ENCODE assay signal across 8 mouse cellular contexts in the genomic region with DNA sequence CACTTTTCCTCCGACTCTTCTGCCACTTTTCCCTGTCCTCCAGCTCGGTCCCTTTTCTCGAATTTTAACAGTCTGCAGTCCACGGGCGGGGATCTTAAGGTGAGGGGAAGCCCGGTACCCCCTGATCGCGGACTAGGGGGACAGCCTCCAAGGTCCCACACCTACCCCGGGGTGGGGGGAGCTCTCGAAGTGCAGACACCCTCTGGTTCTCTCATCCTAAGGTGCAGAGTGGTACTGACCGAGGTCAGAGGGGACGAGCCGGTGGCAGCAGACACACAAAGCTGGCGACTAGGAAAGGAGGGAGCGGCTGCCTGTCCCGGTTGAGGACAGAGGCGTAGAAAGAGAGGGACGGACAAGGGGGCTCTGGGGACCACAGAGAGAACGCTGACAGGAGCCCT. TPM values are rescaled to one million over a fixed set of nuclear protein-coding genes. Genes with fewer than 3 reads are reported as not detected.
DNase-seq lines count a peak whose midpoint lies in the region; ATAC-seq lines count a peak whose summit lies in the region.

No protein-coding gene starts in this region.

- H3K4me2 ChIP-seq in neural tube, embryonic 11.5 days (ENCODE audit: low read depth), result peak overlapping the region; percentile 87

- no peaks in the 10 kb centered on the region for H3K27me3 ChIP-seq in neural tube, embryonic 11.5 days (ENCODE audit: control insufficient read depth, insufficient read depth, low read length)
- no peaks in the 10 kb centered on the region for H3K27me3 ChIP-seq in hindbrain, embryonic 10.5 days (ENCODE audit: insufficient read depth, poor library complexity, severe bottlenecking)
- no peaks in the 10 kb centered on the region for H3K27me3 ChIP-seq in megakaryocyte, embryonic 14.5 days (replicated peaks)

- H3K4me3 ChIP-seq in neural tube, embryonic 11.5 days (ENCODE audit: low read depth, low read length), result peak overlapping the region; percentile 88
- peak overlapping the region; percentile 92 for H3K4me3 ChIP-seq in hindbrain, embryonic 10.5 days
- H3K4me3 ChIP-seq in megakaryocyte, embryonic 14.5 days (replicated peaks), result peak overlapping the region; percentile 99

- 0% methylated on average over 19 of the region's 19 CpGs for WGBS in neural tube, embryonic 11.5 days
- WGBS in hindbrain, embryonic 10.5 days, result under 1% methylated on average over 19 of the region's 19 CpGs

- H3K27ac ChIP-seq in neural tube, embryonic 11.5 days (ENCODE audit: low read depth, low read length), result peak overlapping the region; percentile 91
- peak overlapping the region; percentile 98 for H3K27ac ChIP-seq in hindbrain, embryonic 10.5 days

- peak overlapping the region; percentile 97 for H3K9ac ChIP-seq in neural tube, embryonic 11.5 days (ENCODE audit: low read length)

- peaks cover 3% of the 10 kb centered on the region; the same call in 1 of the 2 replicates for H3K4me1 ChIP-seq in neural tube, embryonic 11.5 days (ENCODE audit: control insufficient read depth, insufficient read depth, low read length)
- H3K4me1 ChIP-seq in hindbrain, embryonic 10.5 days (replicated peaks), result peaks cover 25% of the 10 kb centered on the region
- H3K4me1 ChIP-seq in megakaryocyte, embryonic 14.5 days, result peaks cover 45% of the 10 kb centered on the region

- no peaks in the 10 kb centered on the region for H3K9me3 ChIP-seq in neural tube, embryonic 11.5 days (ENCODE audit: control insufficient read depth, low read length)
- no peaks in the 10 kb centered on the region for H3K9me3 ChIP-seq in hindbrain, embryonic 10.5 days
- no peaks in the 10 kb centered on the region for H3K9me3 ChIP-seq in megakaryocyte, embryonic 14.5 days

- peak; percentile 59; the same call in 1 of the 2 replicates for ATAC-seq in neural tube, embryonic 11.5 days (ENCODE audit: insufficient read depth, low FRiP score, low TSS enrichment)
- no peak for ATAC-seq in granulocyte monocyte progenitor cell, adult 5-6 weeks (replicated peaks; ENCODE audit: poor library complexity, severe bottlenecking)

- peak; percentile 33 for DNase-seq in cerebellum, adult 11 months
- DNase-seq in cerebellum, adult 8-10 months, result no peak
- DNase-seq in neural tube, embryonic 11.5 days (ENCODE audit: low spot score), result peak; percentile 25
- no peak for DNase-seq in neural tube, embryonic 10.5 days (ENCODE audit: extremely low spot score, low spot score)
- no peak for DNase-seq in hindbrain, embryonic 10.5 days (ENCODE audit: low spot score)
- DNase-seq in retina, embryonic 14.5 days (ENCODE audit: low spot score), result no peak

- H3K36me3 ChIP-seq in neural tube, embryonic 11.5 days (ENCODE audit: control insufficient read depth, insufficient read depth, low read length), result no peaks in the 10 kb centered on the region
- H3K36me3 ChIP-seq in hindbrain, embryonic 10.5 days, result peaks cover 16% of the 10 kb centered on the region
- H3K36me3 ChIP-seq in megakaryocyte, embryonic 14.5 days (replicated peaks; ENCODE audit: low read length), result peaks cover 18% of the 10 kb centered on the region

RNA-seq across cellular contexts. Expression of a gene that starts 0.6 kb away (rescaled TPM):
- polyA plus RNA-seq in neural tube, embryonic 11.5 days (2014; fragmentation: Nextera tagmentation; extraction: Ambion mirVana), result 141 and 145 TPM in 2 replicates
- polyA plus RNA-seq in hindbrain, embryonic 10.5 days (2016; fragmentation: Nextera tagmentation; extraction: Ambion mirVana), result 131 and 133 TPM in 2 replicates
- 32.2 and 64.5 TPM in 2 replicates for polyA plus RNA-seq in megakaryocyte, embryonic 14.5 days (2012; ENCODE audit: insufficient read depth, low replicate concordance)
- total RNA-seq in granulocyte monocyte progenitor cell, adult 5-6 weeks (2014; fragmentation: Nextera tagmentation), result 99.0 and 116 TPM in 2 replicates
- total RNA-seq in granulocyte monocyte progenitor cell, adult 5-6 weeks (2017), result 51.6 and 58.2 TPM in 2 replicates

RNA-seq across cellular contexts. Expression of a gene that starts 25.2 kb away (rescaled TPM):
- 784 and 802 TPM in 2 replicates for polyA plus RNA-seq in neural tube, embryonic 11.5 days (2014; fragmentation: Nextera tagmentation; extraction: Ambion mirVana)
- 723 and 795 TPM in 2 replicates for polyA plus RNA-seq in hindbrain, embryonic 10.5 days (2016; fragmentation: Nextera tagmentation; extraction: Ambion mirVana)
- polyA plus RNA-seq in megakaryocyte, embryonic 14.5 days (2012; ENCODE audit: insufficient read depth, low replicate concordance), result 27.5 and 103 TPM in 2 replicates
- total RNA-seq in granulocyte monocyte progenitor cell, adult 5-6 weeks (2014; fragmentation: Nextera tagmentation), result 474 and 486 TPM in 2 replicates
- total RNA-seq in granulocyte monocyte progenitor cell, adult 5-6 weeks (2017), result 734 and 859 TPM in 2 replicates

RNA-seq across cellular contexts. Expression of a gene that starts 55.5 kb away (rescaled TPM):
- 109 and 118 TPM in 2 replicates for polyA plus RNA-seq in neural tube, embryonic 11.5 days (2014; fragmentation: Nextera tagmentation; extraction: Ambion mirVana)
- polyA plus RNA-seq in hindbrain, embryonic 10.5 days (2016; fragmentation: Nextera tagmentation; extraction: Ambion mirVana), result 103 and 111 TPM in 2 replicates
- 27.8 and 60.1 TPM in 2 replicates for polyA plus RNA-seq in megakaryocyte, embryonic 14.5 days (2012; ENCODE audit: insufficient read depth, low replicate concordance)
- 99.8 and 132 TPM in 2 replicates for total RNA-seq in granulocyte monocyte progenitor cell, adult 5-6 weeks (2014; fragmentation: Nextera tagmentation)
- total RNA-seq in granulocyte monocyte progenitor cell, adult 5-6 weeks (2017), result 146 and 162 TPM in 2 replicates

Comparison
In these comparisons a context has a peak if more than half of its experiments do, and no peak if none do; other contexts are left out.
1. DNase-seq: peak in cerebellum, adult 11 months (single experiment) and neural tube, embryonic 11.5 days (single experiment); none in cerebellum, adult 8-10 months (single experiment), neural tube, embryonic 10.5 days (single experiment), hindbrain, embryonic 10.5 days (single experiment) and retina, embryonic 14.5 days (single experiment).
2. Peak in every context shown above with its lines, with median percentiles within 50 percentile points of each other: H3K4me3 ChIP-seq.